Mouse (Mus musculus) neural tube, embryonic 10.5 days (tissue): ENCODE results near the gene Smad3.

ENCODE experiments used
- DNase-seq: peaks from one replicate; pipeline ENCODE4 v3.0.0-alpha.2; 2017; ENCODE audit warnings: low spot score; ENCODE audit errors: extremely low spot score

Gene Smad3

DNA sequence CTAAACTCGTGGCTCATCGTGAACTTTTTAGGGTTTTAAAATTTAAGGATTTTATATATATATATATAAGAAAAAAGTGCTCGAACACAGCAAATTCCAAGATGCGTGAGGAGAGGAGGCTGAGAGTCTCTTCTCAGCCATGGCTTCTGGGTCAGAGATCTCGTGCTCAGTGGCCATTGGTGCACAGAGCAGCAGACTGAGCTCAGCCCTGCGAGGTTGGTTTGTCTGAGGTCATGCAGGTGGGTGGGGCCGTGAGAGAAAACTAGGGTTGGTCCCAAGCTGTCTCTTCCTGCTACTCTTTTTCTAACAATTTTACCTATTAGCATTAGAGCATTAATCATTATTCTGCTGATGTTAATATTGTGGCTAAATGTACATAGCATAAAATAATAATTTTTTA is 124.5 kb downstream of the Smad3 start:
- no peak for DNase-seq

- no peak for DNase-seq
Measured at GRCm38 (mm10) chr9:63632924-63633323, 124.9 kb downstream of the Smad3 start.

DNA sequence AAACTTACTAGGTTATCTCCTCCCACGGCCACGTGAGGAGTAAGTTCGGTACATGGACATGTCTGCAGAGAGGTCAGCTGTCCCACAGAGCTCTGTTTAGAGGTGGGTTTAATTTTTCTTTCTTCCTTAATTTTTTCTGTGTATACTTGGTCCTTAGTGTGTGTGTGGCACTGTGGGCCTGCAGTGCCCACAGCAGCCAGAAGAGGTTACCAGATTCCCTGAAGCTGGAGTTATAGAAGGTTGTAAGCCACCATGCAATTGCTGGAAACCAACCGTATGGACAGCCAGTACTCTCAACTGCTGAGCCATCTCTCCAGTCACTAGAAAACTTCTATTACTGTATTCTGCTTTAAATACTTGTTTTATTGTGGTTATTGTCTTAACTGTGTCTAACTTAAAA is 125.7 kb downstream of the Smad3 start:
- DNase-seq: no peak

GRCm38 (mm10) chr9:63625090-63625756 is 132.6 kb downstream of the Smad3 start:
- no peak for DNase-seq

DNA sequence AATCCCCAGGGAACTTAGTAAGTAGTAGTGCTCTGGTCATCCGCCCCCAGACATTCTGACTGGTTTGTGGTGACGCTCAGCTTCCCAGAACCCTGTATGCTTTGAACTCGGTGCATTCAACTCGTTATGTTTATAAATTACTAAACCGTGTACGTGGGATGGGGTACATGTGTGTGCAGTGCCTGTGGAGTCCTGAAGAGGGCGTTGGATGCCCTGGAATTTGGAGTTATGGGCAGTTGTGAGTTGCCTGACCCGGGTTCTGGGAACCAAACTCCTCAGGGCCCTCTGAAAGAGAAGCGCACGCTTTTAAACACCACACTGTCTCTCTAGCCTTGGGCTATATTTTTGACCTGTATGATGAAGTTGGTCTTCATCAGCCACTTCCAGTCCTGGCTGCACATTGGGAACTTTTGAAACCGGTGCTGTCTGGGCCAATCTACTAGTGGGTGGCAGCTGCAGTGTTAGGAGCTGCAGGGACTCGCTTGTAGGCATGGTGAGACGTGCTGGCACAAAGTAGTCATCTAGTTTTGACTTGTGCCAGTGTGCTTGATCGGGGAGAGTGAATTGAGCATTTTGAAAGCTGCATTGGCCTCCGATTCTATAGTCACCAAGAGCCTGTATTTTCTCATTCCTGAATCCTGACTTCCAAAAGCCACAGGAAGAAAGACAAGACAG is 133.8 kb downstream of the Smad3 start:
- no peak for DNase-seq

GRCm38 (mm10) chr9:63617967-63618366 is 139.8 kb downstream of the Smad3 start:
- DNase-seq: no peak

GRCm38 (mm10) chr9:63614018-63614985 is 143.5 kb downstream of the Smad3 start:
- no peak for DNase-seq

GRCm38 (mm10) chr9:63613569-63613968 is 144.2 kb downstream of the Smad3 start:
- DNase-seq: no peak

GRCm38 (mm10) chr9:63612565-63613515 is 145.0 kb downstream of the Smad3 start:
- no peak for DNase-seq

DNA sequence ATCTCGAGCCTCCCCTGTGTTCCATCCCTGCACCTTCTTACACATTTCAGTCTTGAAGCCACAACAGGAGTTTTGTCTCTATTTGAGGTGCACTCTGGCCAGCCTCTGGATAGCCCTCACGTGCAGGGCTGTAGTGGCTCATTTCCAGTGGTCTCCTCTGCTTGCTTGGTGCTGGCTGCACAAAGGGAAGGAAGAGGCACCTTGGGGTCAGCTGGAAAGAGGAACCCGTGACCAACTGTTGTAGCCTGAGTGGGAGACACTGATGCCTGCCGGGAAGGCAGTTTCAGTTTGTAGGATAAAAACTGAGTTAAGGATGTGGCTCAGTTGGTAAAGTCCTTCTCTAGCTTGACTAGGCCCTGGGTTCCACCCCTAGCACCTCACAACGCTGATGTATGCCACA is 145.8 kb downstream of the Smad3 start:
- no peak for DNase-seq

- peak; percentile 35 for DNase-seq
Measured at GRCm38 (mm10) chr9:63610841-63611366, 146.9 kb downstream of the Smad3 start.

DNA sequence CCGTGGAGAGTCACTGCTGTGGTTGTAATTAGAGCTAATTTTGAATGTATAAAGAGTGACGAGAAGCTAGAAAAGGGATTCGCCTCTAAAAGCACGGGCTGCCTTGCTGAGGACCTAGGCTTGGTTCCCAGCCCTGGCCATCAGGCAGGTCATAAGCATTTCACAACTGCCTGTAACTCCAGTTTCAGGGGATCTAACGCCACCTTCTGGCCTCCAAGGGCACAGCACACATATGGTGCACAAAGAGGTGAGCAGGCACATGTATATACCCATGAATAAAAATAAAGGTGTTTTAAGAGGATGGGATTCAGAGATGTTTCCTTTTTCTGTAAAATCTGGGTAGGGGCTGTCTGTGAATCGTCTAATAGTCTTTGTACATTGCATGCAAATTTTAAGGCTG is 147.6 kb downstream of the Smad3 start:
- DNase-seq: no peak

DNA sequence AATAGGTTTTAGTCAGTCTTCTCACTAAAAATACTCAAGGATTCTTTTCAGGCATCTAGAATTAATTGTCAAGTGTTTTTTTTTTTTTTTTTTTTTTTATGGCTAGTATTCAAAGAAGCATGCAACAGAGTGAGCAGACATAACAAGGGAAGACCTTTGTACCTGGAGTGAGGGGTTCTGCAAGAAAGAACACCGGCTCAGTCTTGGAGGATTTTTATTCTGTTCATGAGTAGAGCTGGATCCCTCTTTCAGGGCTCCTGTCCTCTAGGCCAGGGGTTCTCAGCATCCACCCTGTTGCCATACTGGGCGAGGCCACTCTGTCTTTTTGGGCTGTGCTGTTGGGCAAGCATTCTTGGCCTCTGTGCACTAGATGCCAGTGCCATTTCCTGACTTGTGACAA is 148.0 kb downstream of the Smad3 start:
- no peak for DNase-seq

GRCm38 (mm10) chr9:63609246-63609645 is 148.5 kb downstream of the Smad3 start:
- no peak for DNase-seq

DNA sequence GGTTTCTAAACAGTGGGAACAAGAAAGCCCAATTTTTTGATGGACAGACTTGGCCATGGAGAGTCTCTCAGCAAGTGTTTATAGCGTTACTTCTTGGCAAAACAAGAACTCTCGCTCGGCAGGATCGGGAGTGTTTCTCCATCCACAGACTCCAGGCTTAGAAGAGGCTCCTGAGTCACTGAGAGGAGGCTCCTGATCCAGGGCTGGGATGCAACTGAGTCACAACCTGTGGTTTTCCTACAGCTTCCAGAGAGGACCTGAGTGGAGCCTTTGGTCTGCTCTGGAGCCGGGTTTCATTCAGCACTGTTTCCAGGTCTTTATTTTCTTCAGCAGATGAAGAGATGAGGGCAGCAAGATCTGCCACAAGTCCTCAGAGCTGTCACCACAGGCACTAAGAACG is 149.8 kb downstream of the Smad3 start:
- no peak for DNase-seq

DNA sequence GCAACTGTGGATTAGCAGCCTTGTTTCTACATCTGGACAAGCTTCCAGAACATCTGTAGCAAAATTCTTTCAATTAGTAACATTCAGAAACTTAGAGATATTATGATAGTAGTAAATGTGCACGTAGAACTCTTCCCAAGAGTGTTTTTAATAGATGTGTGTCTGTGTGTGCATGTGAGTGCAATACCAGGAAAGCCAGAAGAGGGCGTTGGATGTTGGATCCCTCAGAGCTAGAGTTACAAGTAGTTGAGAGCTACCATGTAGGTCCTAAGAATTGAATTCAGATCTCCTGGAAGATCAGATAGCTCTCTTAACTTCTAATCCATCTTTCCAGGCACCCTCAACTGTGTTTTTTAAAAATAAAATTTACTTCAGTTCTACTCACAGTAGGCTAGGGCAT is 151.2 kb downstream of the Smad3 start:
- no peak for DNase-seq

- DNase-seq: no peak
Measured at GRCm38 (mm10) chr9:63603849-63604248, 153.9 kb downstream of the Smad3 start.

DNA sequence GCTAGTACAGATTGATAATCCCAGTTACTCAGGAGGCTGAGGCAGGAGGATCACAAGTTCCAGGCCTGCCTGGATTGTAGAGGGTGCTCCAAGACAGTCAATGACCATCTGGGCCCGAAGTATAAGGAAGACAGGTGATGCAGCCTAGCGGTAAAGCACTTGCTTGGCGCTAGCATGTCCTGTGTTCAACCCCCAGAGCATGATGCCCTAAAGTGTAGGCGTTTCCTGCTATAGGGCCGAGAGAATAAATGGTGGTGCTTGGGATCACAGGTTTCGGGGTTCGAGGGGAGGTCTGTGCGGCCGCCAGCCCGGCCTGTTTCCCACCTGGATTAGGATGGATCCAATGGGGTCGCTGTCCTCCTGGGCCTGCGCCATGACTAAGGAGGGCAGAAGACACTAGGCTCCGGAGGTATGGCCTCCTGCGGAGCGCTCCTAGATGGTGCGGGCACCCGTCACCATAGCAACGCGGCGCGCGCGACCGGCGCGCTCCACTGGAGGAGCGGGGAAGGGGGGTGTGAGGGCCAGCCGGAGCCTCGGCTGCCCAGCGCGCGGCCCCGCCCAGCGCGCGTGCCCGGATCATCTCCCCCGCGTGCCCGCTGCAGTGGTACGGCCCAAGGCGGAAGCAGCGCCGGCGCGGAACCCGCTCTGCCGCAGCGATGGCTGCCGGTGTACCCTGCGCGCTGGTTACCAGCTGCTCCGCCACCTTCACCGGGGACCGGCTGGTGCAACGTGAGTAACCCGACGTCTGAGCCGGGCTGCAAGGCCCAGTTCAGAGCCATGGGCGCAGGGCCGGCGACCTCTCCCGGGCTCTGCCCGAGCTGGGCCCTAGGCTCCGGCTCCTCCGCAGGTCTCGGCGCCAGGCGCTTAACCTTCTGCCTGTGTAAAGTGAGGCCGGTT is 155.5 kb downstream of the Smad3 start, which contains the start of the genes Iqch and Aagab:
Gene Iqch, minus strand, starts transcription at position 451 of the 897 bp plus-strand sequence.
Gene Aagab, plus strand, starts transcription at position 618 of the 897 bp plus-strand sequence.
- peak; percentile 98 for DNase-seq
